Mouse (Mus musculus) heart, embryonic 11.5 days (tissue): ENCODE results near the gene Agpat4. TPM values are rescaled to one million over a fixed set of nuclear protein-coding genes. Genes with fewer than 3 reads are reported as not detected.

ENCODE experiments used
- ATAC-seq: fragments of 200-750 bp; cut with Nextera tagmentation; replicated peaks from 2 replicates; pipeline ENCODE4 v1.8.0; 2017; ENCODE audit warnings: moderate library complexity; ENCODE audit not compliant: insufficient number of reproducible peaks, low FRiP score, low TSS enrichment
- H3K27ac ChIP-seq: fragments of 300-500 bp; sonication (generic); 2 replicates; pipeline ENCODE4 v1.5.1; 2014; ENCODE audit warnings: mild to moderate bottlenecking, low read depth, low read length
- H3K27me3 ChIP-seq: fragments of 300-500 bp; sonication (generic); 2 replicates; pipeline ENCODE4 v1.6.1; 2014; ENCODE audit warnings: mild to moderate bottlenecking, low read length, mixed read lengths; ENCODE audit not compliant: control insufficient read depth, insufficient read depth
- H3K36me3 ChIP-seq: fragments of 300-500 bp; sonication (generic); 2 replicates; pipeline ENCODE4 v1.6.1; 2014; ENCODE audit warnings: mild to moderate bottlenecking, low read length, moderate library complexity, mixed read lengths; ENCODE audit not compliant: control insufficient read depth, insufficient read depth
- H3K4me1 ChIP-seq: fragments of 300-500 bp; sonication (generic); 2 replicates; pipeline ENCODE4 v1.6.1; 2014; ENCODE audit warnings: low read length; ENCODE audit not compliant: control insufficient read depth, insufficient read depth
- H3K4me2 ChIP-seq: fragments of 300-500 bp; sonication (generic); 2 replicates; pipeline ENCODE4 v1.6.1; 2014; ENCODE audit warnings: mild to moderate bottlenecking, moderate library complexity
- H3K4me3 ChIP-seq: fragments of 300-500 bp; sonication (generic); 2 replicates; pipeline ENCODE4 v1.5.1; 2014; ENCODE audit warnings: low read depth, low read length
- H3K9ac ChIP-seq: fragments of 300-500 bp; sonication (generic); 2 replicates; pipeline ENCODE4 v1.6.1; 2014; ENCODE audit warnings: mild to moderate bottlenecking, low read depth, low read length, moderate library complexity
- H3K9me3 ChIP-seq: fragments of 300-500 bp; sonication (generic); replicated peaks from 2 replicates; pipeline ENCODE4 v1.6.1; 2016; ENCODE audit warnings: low read length; ENCODE audit not compliant: control insufficient read depth
- WGBS: fragments of 180-500 bp; shearing (Covaris S2); extraction: QIAGEN DNeasy Blood & Tissue Kit; methylation state at CpG from one replicate; pipeline ENCODE4 v1.1.7; 2014; ENCODE audit not compliant: insufficient replicate concordance; 5-methylcytosine and 5-hydroxymethylcytosine counted together
- polyA plus RNA-seq: library from polyadenylated mRNA; unstranded; fragments of >200 nt; fragmentation: Nextera tagmentation; extraction: Ambion mirVana; gene quantifications from 2 replicates; pipeline ENCODE4 v1.2.1, GENCODE M21; 2014

Gene Agpat4
- polyA plus RNA-seq = 17.8 and 21.0 TPM in 2 replicates

- peaks cover 11% of the 10 kb centered on the region for H3K4me1 ChIP-seq
- no peaks in the 10 kb centered on the region for H3K9me3 ChIP-seq
- H3K27me3 ChIP-seq = no peaks in the 10 kb centered on the region
- H3K4me3 ChIP-seq = peak within 1 kb of the TSS; percentile 68
- H3K9ac ChIP-seq = peak within 1 kb of the TSS; percentile 74
- ATAC-seq = peak; percentile 44
- H3K36me3 ChIP-seq = no peaks in the 10 kb centered on the region
- peak within 1 kb of the TSS; percentile 89 for H3K27ac ChIP-seq
- H3K4me2 ChIP-seq = peak within 1 kb of the TSS; percentile 87
- under 1% methylated on average over 13 of the region's 13 CpGs for WGBS
Measured at GRCm38 (mm10) chr17:12118561-12118925, at the start of gene Agpat4. TSS of gene Agpat4 (plus strand) at chr17:12118704.

DNA sequence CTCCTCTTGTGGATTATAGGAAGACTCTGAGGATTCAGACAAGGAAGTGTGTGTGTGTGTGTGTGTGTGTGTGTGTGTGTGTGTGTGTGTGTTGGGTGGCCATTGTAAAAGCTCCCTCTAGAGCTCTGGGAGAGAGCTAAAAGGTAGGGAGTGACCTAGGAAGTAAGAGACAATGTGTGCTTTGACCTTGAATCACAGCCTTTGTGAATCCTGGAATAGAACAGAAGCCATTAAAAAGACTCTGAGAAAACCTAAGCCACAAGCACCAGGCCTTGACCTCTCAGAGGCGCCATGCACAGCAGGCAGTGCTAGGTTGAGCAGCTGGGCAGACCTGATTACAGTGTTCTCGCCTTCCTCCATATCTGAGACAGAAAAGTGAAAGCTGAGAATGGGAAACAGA is 41.7 kb upstream of the Agpat4 start:
- Histone ChIP-seq H3K9me3 (no peaks in the 10 kb centered on the region), H3K9ac (no peak overlapping the region), H3K36me3 (no peaks in the 10 kb centered on the region), H3K27ac (no peak overlapping the region), H3K4me1 (no peaks in the 10 kb centered on the region), H3K4me3 (no peak overlapping the region), H3K4me2 (no peak overlapping the region), H3K27me3 (no peaks in the 10 kb centered on the region)
- no peak for ATAC-seq
- 73% methylated on average over 2 of the region's 2 CpGs for WGBS

- WGBS = 39% methylated on average over 20 of the region's 20 CpGs
- Histone ChIP-seq H3K9ac (no peak overlapping the region), H3K4me1 (no peaks in the 10 kb centered on the region), H3K36me3 (no peaks in the 10 kb centered on the region), H3K4me3 (no peak overlapping the region), H3K4me2 (no peak overlapping the region), H3K9me3 (no peaks in the 10 kb centered on the region), H3K27me3 (no peaks in the 10 kb centered on the region), H3K27ac (no peak overlapping the region)
- no peak for ATAC-seq
Measured at GRCm38 (mm10) chr17:12080656-12081495, 37.6 kb upstream of the Agpat4 start.

DNA sequence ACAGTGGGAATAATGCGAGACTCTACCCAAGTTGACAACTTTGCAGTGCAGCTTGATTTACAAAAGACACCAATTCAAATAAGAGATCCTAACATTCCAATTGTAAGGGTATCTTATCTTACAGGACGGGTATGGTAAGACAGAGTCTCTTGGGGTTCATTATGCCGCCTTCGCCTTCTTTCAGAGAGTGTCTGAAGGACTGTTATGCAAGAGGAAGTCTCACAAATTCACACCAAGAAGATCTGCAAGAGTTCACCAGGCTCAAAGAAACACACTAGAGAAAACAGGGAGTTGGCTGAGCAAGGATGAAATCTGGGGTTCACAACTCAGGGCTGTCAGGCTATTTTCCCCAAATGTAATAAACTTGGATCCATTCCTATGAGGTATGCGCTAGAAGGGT is 36.3 kb upstream of the Agpat4 start:
- no peaks in the 10 kb centered on the region for H3K27me3 ChIP-seq
- H3K4me1 ChIP-seq = no peaks in the 10 kb centered on the region
- WGBS = 75% methylated on average over 5 of the region's 5 CpGs
- H3K9ac ChIP-seq = no peak overlapping the region
- no peak for ATAC-seq
- H3K4me3 ChIP-seq = no peak overlapping the region
- no peaks in the 10 kb centered on the region for H3K36me3 ChIP-seq
- H3K9me3 ChIP-seq = no peaks in the 10 kb centered on the region
- H3K4me2 ChIP-seq = no peak overlapping the region
- no peak overlapping the region for H3K27ac ChIP-seq

DNA sequence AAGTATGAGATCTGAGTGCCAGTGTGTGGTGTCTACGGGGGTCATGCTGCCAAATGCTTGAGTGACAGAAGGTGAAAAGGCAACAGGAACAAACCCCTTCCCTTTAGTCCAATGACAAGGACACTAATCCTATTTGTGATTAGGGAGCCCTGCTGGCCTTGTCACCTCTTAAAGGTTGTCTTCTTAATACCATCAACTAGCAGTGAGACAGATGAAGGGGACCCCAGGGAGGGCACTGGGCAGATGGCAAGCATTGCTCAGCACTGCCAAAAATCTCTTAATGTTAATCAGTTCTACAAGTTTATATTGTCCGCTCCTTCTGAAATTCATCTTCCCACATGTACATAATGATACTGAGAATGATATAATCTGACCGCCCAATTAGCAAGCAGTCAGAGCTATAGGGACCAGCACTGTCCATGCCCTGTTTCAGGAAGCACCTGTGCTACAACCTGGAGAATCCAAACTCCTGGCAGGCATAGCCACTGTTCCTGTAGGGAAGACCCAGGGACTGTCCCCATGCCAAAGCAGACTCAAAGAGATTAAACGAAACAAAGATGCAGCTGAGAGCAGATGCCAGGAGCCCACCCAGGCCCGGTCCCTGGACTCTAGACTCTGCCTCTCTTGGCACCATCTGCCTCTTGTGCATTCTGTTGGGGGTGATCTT is 28.1 kb upstream of the Agpat4 start:
- 61% methylated on average over 5 of the region's 5 CpGs for WGBS
- Histone ChIP-seq H3K4me2 (no peak overlapping the region), H3K36me3 (no peaks in the 10 kb centered on the region), H3K4me3 (no peak overlapping the region), H3K4me1 (no peaks in the 10 kb centered on the region), H3K9ac (no peak overlapping the region), H3K9me3 (no peaks in the 10 kb centered on the region), H3K27ac (no peak overlapping the region), H3K27me3 (no peaks in the 10 kb centered on the region)
- no peak for ATAC-seq

DNA sequence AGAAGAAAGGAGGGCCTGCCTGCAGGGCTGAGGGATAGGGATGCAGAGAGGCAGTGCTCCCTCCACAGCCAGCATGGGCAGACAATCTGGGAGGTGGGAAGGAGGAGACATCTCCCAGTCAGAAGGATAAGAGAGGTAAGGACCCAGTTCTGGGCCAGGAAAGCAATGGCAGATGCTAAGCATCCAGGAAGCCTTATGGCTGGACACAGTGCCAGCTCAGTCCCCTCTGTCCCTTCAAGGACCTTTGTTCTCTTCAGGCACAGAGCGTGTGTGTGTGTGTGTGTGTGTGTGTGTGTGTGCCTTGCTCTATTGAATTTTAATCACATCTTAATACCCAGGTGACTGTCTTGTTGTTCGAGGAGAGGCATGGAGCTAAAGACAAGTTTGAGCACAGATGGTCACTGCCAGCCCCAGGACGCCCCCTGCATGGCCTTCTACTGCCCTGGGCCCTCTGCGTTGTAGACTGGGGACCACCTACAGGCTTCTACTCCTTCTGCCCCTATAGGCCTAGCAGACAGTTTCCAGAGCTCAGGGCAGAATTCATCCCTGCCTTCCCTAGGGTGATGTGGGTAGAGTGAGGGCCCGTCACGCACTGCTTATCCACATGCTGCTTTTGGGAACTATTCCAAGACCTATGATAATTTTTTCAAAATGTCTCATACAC is 25.5 kb upstream of the Agpat4 start:
- Histone ChIP-seq H3K4me3 (no peak overlapping the region), H3K27me3 (no peaks in the 10 kb centered on the region), H3K4me2 (no peak overlapping the region), H3K9me3 (no peaks in the 10 kb centered on the region), H3K9ac (no peak overlapping the region), H3K4me1 (no peaks in the 10 kb centered on the region), H3K36me3 (no peaks in the 10 kb centered on the region), H3K27ac (no peak overlapping the region)
- no peak for ATAC-seq
- WGBS = 82% methylated on average over 6 of the region's 6 CpGs

DNA sequence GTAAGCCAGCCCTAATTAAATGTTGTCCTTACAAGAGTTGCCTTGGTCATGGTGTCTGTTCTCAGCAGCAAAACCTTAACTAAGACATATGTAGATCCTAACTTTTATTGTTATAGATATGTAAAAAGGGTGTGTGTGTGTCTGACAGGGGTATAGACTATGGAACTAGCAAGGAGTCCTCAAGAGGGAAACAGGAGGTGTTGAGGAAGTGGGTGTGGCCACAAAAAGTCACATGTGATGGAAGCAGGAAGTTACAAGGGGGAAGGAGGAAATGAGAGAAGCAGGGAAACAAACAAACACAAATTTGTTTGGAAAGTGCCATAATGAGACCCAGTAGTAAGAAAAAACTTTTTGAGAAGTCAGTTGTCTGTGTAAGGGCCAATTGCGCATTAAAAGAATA is 24.5 kb upstream of the Agpat4 start:
- ATAC-seq = no peak
- Histone ChIP-seq H3K9ac (no peak overlapping the region), H3K4me3 (no peak overlapping the region), H3K36me3 (no peaks in the 10 kb centered on the region), H3K9me3 (no peaks in the 10 kb centered on the region), H3K27ac (no peak overlapping the region), H3K27me3 (no peaks in the 10 kb centered on the region), H3K4me1 (no peaks in the 10 kb centered on the region), H3K4me2 (no peak overlapping the region)
- WGBS = 80% methylated on average over 1 of the region's 1 CpGs

GRCm38 (mm10) chr17:12094827-12095590 is 23.5 kb upstream of the Agpat4 start:
- 83% methylated on average over 9 of the region's 9 CpGs for WGBS
- Histone ChIP-seq H3K27ac (no peak overlapping the region), H3K9ac (no peak overlapping the region), H3K4me3 (no peak overlapping the region), H3K9me3 (no peaks in the 10 kb centered on the region; the same call in 1 of the 2 replicates), H3K4me1 (no peaks in the 10 kb centered on the region), H3K4me2 (no peak overlapping the region), H3K36me3 (no peaks in the 10 kb centered on the region), H3K27me3 (no peaks in the 10 kb centered on the region)
- no peak for ATAC-seq
